Mouse (Mus musculus): Measurements from ENCODE around the gene Heatr5a. TPM values are rescaled to one million over a fixed set of nuclear protein-coding genes. Genes with fewer than 3 reads are reported as not detected.

Gene Heatr5a
- polyA plus RNA-seq, 1 experiment = 6.8 TPM

DNA sequence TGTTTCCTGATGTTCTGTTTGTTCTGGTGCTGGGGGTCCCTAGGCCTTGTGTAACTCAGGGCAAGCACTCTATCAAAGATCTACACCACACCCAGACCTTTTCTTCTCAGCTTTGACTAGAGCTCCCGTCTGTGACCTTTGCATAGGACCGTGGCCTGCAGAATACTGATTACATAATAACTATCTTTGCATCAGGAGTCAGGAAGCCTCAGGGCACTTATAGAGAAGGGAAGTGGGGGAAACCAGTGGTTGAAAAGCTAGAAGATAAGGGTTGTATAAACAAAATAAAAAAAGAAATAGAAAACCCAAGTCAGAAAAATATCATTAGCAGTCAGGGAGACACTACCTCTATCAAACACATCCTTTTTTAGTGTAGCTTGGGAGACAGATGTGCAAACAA is 121.2 kb downstream of the Heatr5a start:
- no peak for DNase-seq (ENCODE audit: extremely low spot score in 1 of 2, low spot score in 1 of 2)

- DNase-seq (ENCODE audit: extremely low spot score in 1 of 2, low spot score in 1 of 2) = no peak
Measured at GRCm38 (mm10) chr12:51847953-51848680, 123.0 kb downstream of the Heatr5a start.

- DNase-seq (ENCODE audit: extremely low spot score in 1 of 2, low spot score in 1 of 2) = no peak
Measured at GRCm38 (mm10) chr12:51845261-51845660, 125.9 kb downstream of the Heatr5a start.

- peak; percentile 88 to 96 for DNase-seq (ENCODE audit: extremely low spot score in 1 of 2, low spot score in 1 of 2)
Measured at GRCm38 (mm10) chr12:51844771-51845256, 126.3 kb downstream of the Heatr5a start.

DNA sequence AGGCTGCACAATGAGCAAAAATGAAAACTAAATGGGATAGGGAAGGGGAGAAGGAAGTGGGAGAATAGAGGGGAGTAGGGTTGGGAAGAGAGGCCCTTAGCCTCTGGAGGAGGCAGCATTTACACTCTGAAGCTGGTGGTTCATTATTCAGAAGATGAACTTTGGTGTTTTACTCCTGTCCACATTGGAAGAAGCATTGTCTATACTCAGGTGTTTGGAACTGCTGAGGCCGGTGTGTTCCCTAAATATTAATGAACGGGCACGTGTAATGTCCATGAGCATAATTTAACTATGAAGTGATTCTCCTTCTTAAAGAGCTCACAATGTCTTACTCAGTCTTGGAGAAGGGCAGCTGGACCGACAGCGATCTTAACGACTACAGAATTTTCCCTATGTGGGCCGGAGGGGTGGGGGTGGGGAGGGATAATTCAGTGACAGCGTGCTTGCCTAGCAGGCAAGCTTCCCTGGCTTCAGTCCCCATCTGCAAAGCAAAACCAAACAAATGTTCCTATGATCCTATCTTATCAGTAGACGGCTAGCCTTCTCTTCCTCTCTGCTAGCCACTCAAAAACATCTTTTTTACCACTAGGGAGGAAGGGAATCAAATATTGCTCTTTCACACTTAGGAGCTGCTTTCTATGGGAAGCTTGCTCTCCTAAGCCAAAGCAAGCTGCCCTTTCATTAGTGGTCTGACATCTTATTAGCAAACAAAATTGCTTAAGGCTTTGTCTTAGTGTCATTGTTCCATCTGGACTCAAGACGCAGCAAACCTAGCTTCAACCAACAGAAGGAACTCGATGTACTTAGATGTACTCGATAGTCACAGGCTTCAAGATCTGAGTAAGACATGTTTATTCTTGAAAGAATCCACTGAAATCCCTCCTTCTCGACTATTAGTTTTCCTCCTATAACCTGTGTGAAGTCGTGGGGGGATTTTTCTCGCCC is 127.3 kb downstream of the Heatr5a start:
- no peak for DNase-seq (ENCODE audit: extremely low spot score in 1 of 2, low spot score in 1 of 2)

- no peak for DNase-seq (ENCODE audit: extremely low spot score in 1 of 2, low spot score in 1 of 2)
Measured at GRCm38 (mm10) chr12:51842081-51842864, 128.8 kb downstream of the Heatr5a start.

DNA sequence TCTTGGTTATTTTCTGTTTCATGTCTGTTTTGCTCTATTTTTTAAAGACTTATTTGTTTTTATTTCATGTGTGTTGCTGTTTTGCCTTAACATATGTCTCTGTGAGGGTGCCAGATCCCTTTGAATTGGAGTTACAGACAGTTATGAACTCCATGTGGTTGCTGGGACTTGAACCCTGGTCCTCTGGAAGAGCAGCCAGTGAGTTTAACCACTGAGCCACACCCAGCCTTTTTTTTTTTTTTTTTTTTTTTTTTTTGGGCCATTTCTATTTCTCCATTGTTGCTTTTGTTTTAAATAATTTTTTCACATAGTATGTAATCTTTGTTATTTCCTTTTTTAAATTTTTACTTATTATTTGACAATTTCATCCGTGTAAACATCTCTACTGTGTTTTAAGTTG is 131.3 kb downstream of the Heatr5a start:
- DNase-seq (ENCODE audit: extremely low spot score in 1 of 2, low spot score in 1 of 2) = no peak

DNA sequence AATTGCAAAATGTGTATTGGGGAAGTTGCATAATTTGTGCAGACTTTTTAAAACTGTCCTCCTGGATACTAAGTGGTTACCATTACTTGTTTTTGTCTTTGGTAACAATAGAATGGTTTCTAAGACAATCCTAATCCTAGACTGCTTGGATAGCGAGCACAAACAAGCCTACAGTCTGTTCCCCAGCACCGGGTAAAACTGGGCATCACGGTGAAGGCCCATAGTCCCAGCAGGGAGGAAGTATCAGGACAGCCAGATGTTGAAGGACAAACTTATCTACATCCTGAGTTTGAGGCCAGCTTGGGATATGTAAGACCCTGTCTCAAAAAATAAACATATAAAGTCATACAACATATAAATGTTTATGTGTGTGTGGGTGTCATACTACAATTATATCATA is 135.9 kb downstream of the Heatr5a start:
- no peak for DNase-seq (ENCODE audit: extremely low spot score in 1 of 2, low spot score in 1 of 2)

GRCm38 (mm10) chr12:51831931-51832330 is 139.2 kb downstream of the Heatr5a start:
- no peak for DNase-seq (ENCODE audit: extremely low spot score in 1 of 2, low spot score in 1 of 2)

DNA sequence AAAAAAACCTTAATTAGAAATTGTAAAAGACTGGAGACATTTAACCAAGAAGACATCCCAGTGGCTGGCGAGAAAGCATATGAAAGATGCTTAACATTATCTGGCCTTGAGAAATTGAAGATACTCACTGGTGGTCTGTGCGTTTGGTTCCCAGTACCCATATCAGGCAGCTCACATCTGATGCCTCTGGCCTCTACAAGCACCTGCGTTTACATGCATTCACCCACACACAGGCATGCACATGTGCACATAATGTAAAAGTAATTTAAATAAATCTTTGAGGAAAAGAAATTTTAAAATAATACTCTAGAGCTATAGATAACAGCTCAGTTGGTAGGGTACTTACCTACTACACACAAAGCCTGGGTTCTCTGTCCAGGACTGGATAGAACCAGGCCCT is 139.8 kb downstream of the Heatr5a start:
- DNase-seq (ENCODE audit: extremely low spot score in 1 of 2, low spot score in 1 of 2) = no peak

- no peak for DNase-seq (ENCODE audit: extremely low spot score in 1 of 2, low spot score in 1 of 2)
Measured at GRCm38 (mm10) chr12:51830671-51831070, 140.4 kb downstream of the Heatr5a start.

GRCm38 (mm10) chr12:51830077-51830402 is 141.1 kb downstream of the Heatr5a start:
- no peak for DNase-seq (ENCODE audit: extremely low spot score in 1 of 2, low spot score in 1 of 2)

- DNase-seq (ENCODE audit: extremely low spot score in 1 of 2, low spot score in 1 of 2) = peak; percentile 24 to 73
Measured at GRCm38 (mm10) chr12:51829290-51830076, 141.6 kb downstream of the Heatr5a start, which contains the start of gene Hectd1. Hectd1 (minus strand) TSS chr12:51829536.

GRCm38 (mm10) chr12:51828716-51829289 is 142.3 kb downstream of the Heatr5a start:
- no peak for DNase-seq (ENCODE audit: extremely low spot score in 1 of 2, low spot score in 1 of 2)

DNA sequence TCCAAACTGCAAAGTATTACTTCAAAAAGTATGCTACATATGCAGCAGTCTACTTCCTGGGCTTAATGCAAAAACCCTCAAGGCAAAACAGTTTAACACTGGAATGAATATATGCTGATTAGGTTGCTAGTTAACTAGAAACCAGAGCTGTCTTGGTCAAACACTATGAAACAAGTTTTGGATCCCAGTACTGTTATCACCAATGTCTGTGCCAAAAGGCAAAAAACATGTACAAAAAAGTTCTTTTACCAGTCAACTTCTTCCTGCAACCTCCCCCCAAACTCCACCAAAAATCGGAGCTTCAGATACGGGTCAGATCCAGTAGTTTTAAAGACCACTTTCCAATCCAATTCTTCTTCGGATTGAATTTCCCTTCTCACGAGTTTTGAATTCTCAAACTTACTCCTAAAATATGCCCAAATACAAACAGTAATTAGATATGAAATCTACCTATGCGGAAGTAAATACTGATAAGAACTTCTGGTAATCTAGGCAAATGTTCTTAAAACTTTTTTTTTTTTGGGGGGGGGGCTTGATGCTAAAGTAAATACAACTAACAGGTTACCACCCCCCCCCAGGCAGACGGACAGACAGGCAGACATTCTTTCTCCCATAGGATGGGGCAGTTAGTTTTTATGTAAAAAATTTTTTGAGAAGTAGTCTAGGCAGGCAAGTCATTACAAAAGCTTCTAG is 143.0 kb downstream of the Heatr5a start:
- no peak for DNase-seq (ENCODE audit: extremely low spot score in 1 of 2, low spot score in 1 of 2)
